Mouse (Mus musculus) urinary bladder, postnatal 10 days (tissue): Measurements from ENCODE around the gene Bsph2.

ENCODE experiments used
- DNase-seq: peaks from one replicate; pipeline ENCODE4 v3.0.0; 2022; ENCODE audit warnings: low spot score

The Bsph2 gene

GRCm38 (mm10) chr7:13570967-13571366 lies at the start of gene Bsph2:
Bsph2 (minus strand) TSS chr7:13571067.
- no peak for DNase-seq

- DNase-seq, result no peak
Measured at GRCm38 (mm10) chr7:13511539-13511938, 59.3 kb downstream of the Bsph2 start.
